8 mouse cellular contexts compared by ENCODE assay signal in the genomic region with DNA sequence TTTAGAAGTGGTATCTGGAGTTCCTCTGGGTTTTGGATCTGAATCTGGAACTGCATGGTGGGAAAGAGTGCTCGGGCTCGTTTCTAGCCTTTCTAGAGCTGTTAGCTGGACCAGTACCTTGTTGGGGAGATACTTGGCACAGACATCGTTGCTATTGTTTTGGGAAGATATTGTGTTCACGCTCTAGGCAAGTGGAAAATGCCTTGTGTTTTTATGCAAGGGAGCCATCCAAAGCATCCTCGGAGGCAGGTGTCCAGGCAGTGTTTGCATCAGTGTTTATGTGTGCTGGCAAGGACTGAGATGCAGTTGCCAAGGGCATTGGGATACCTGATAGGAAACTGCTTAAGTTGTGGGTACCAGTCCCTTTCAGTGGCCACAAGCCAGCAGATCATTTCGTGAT. TPM values are rescaled to one million over a fixed set of nuclear protein-coding genes. Genes with fewer than 3 reads are reported as not detected.
DNase-seq lines count a peak whose midpoint lies in the region; ATAC-seq lines count a peak whose summit lies in the region.

No protein-coding gene starts in this region.

- H3K36me3 ChIP-seq in forebrain, embryonic 14.5 days (ENCODE audit: control insufficient read depth, insufficient read depth, low read length), result no peaks in the 10 kb centered on the region
- H3K36me3 ChIP-seq in liver, embryonic 15.5 days (replicated peaks), result no peaks in the 10 kb centered on the region

- no peaks in the 10 kb centered on the region for H3K9me3 ChIP-seq in forebrain, embryonic 14.5 days (replicated peaks; ENCODE audit: control insufficient read depth, low read length)
- H3K9me3 ChIP-seq in liver, embryonic 15.5 days (replicated peaks), result no peaks in the 10 kb centered on the region

- no peak for ATAC-seq in cerebellum, adult (ENCODE audit: insufficient number of reproducible peaks, low FRiP score, low TSS enrichment)
- ATAC-seq in forebrain, embryonic 14.5 days, result no peak
- ATAC-seq in liver, embryonic 15.5 days (ENCODE audit: insufficient read depth), result no peak
- no peak for ATAC-seq in monocyte, adult 5-6 weeks (replicated peaks; ENCODE audit: insufficient number of reproducible peaks, low FRiP score, low TSS enrichment, poor library complexity, severe bottlenecking)

- H3K27me3 ChIP-seq in forebrain, embryonic 14.5 days (replicated peaks; ENCODE audit: control insufficient read depth, insufficient read depth, low read length), result no peaks in the 10 kb centered on the region
- H3K27me3 ChIP-seq in liver, embryonic 15.5 days, result peaks cover 46% of the 10 kb centered on the region

- DNase-seq in cerebellum, adult 11-12 months, result peak; percentile 82
- peak; percentile 23 for DNase-seq in MN1 (ENCODE audit: low spot score)
- DNase-seq in forebrain, embryonic 14.5 days (ENCODE audit: low spot score), result peak; percentile 32
- DNase-seq in thymus, adult 18-20 months, result no peak
- DNase-seq in urinary bladder, adult 18-20 months (ENCODE audit: low spot score in 2 of 2), result no peak

- WGBS in forebrain, embryonic 14.5 days, result 13% methylated on average over 6 of the region's 6 CpGs
- WGBS in liver, embryonic 15.5 days (ENCODE audit: insufficient replicate concordance), result 42% methylated on average over 6 of the region's 6 CpGs

- no peak overlapping the region for H3K27ac ChIP-seq in forebrain, embryonic 14.5 days (ENCODE audit: low read depth, low read length)
- no peak overlapping the region for H3K27ac ChIP-seq in liver, embryonic 15.5 days (replicated peaks)

- H3K9ac ChIP-seq in forebrain, embryonic 14.5 days (ENCODE audit: low read length), result peak overlapping the region; percentile 90
- no peak overlapping the region for H3K9ac ChIP-seq in liver, embryonic 15.5 days

- H3K4me2 ChIP-seq in forebrain, embryonic 14.5 days (ENCODE audit: low read length), result peak overlapping the region; percentile 60
- peak overlapping the region; percentile 81; the same call in 1 of the 2 replicates for H3K4me2 ChIP-seq in liver, embryonic 15.5 days

- H3K4me1 ChIP-seq in forebrain, embryonic 14.5 days (ENCODE audit: control insufficient read depth, insufficient read depth, low read length), result peaks cover 7% of the 10 kb centered on the region
- peaks cover 12% of the 10 kb centered on the region for H3K4me1 ChIP-seq in liver, embryonic 15.5 days (replicated peaks)

- peak overlapping the region; percentile 75 for H3K4me3 ChIP-seq in forebrain, embryonic 14.5 days (ENCODE audit: low read depth, low read length)
- H3K4me3 ChIP-seq in liver, embryonic 15.5 days (replicated peaks), result no peak overlapping the region

RNA-seq across cellular contexts. Expression of a gene that starts 1.0 kb away (rescaled TPM):
- 35.0 and 46.6 TPM in 2 replicates for polyA plus RNA-seq in forebrain, embryonic 14.5 days (2014; fragmentation: Nextera tagmentation; extraction: Ambion mirVana)
- 0.07 TPM in 1 of 2 replicates, not detected in the other for polyA plus RNA-seq in liver, embryonic 15.5 days (2015; fragmentation: Nextera tagmentation; extraction: Ambion mirVana)
- total RNA-seq in monocyte, adult 5-6 weeks (2017), result not detected in 3 replicates

RNA-seq across cellular contexts. Expression of a gene that starts 56.6 kb away (rescaled TPM):
- polyA plus RNA-seq in forebrain, embryonic 14.5 days (2014; fragmentation: Nextera tagmentation; extraction: Ambion mirVana), result 7.2 and 7.6 TPM in 2 replicates
- polyA plus RNA-seq in liver, embryonic 15.5 days (2015; fragmentation: Nextera tagmentation; extraction: Ambion mirVana), result 5.7 and 5.9 TPM in 2 replicates
- 32.0 to 39.8 TPM (median 37.9 TPM) in 3 replicates for total RNA-seq in monocyte, adult 5-6 weeks (2017)

Comparison
In these comparisons a context has a peak if more than half of its experiments do, and no peak if none do; other contexts are left out.
1. DNase-seq: peak in cerebellum, adult 11-12 months (single experiment), MN1 (single experiment) and forebrain, embryonic 14.5 days (single experiment); none in thymus, adult 18-20 months (0 of 2) and urinary bladder, adult 18-20 months (0 of 2).
2. RNA of a gene that starts 1.0 kb away (polyA plus RNA-seq): 35.0 to 46.6 TPM in forebrain, embryonic 14.5 days; 0.07 TPM in liver, embryonic 15.5 days; every median in the first group is over 10 times any median in the second.